Mouse (Mus musculus) ZHBTc4 (cell line): ENCODE results near the gene Maz.

ENCODE experiments used
- DNase-seq: peaks from one replicate; pipeline ENCODE4 v3.0.0-alpha.2; 2011; ENCODE audit warnings: low read depth, low spot score

The Maz gene

GRCm38 (mm10) chr7:127026984-127027726 is at the start of gene Maz:
Gene Maz, minus strand, starts transcription at chr7:127027037.
- DNase-seq: peak; percentile 100

- DNase-seq: no peak
Measured at GRCm38 (mm10) chr7:127076188-127076587, 49.4 kb upstream of the Maz start.

GRCm38 (mm10) chr7:127073221-127073620 is 46.4 kb upstream of the Maz start:
- DNase-seq: no peak

- no peak for DNase-seq
Measured at GRCm38 (mm10) chr7:127070871-127071413, 44.1 kb upstream of the Maz start.

- DNase-seq: no peak
Measured at GRCm38 (mm10) chr7:127066317-127066716, 39.5 kb upstream of the Maz start.

- DNase-seq: peak; percentile 45
Measured at GRCm38 (mm10) chr7:127065538-127065937, 38.7 kb upstream of the Maz start.

- DNase-seq: no peak
Measured at GRCm38 (mm10) chr7:127055026-127055585, 28.3 kb upstream of the Maz start.

GRCm38 (mm10) chr7:127041851-127042672 is 15.2 kb upstream of the Maz start, which contains the start of gene Kif22:
Gene Kif22, minus strand, starts transcription at chr7:127042471.
- peak; percentile 92 for DNase-seq

- peak; percentile 55 for DNase-seq
Measured at GRCm38 (mm10) chr7:127031244-127031643, 4.4 kb upstream of the Maz start.

- no peak for DNase-seq
Measured at GRCm38 (mm10) chr7:127030172-127030571, 3.3 kb upstream of the Maz start.

- DNase-seq: no peak
Measured at GRCm38 (mm10) chr7:127027885-127028284, 1.0 kb upstream of the Maz start.

- no peak for DNase-seq
Measured at GRCm38 (mm10) chr7:127026616-127026983, 237 bp downstream of the Maz start.

- peak; percentile 87 for DNase-seq
Measured at GRCm38 (mm10) chr7:127026161-127026600, 656 bp downstream of the Maz start.

- peak; percentile 62 for DNase-seq
Measured at GRCm38 (mm10) chr7:127025556-127026160, 1.2 kb downstream of the Maz start.

GRCm38 (mm10) chr7:127024755-127025555 is 1.9 kb downstream of the Maz start:
- DNase-seq: peak; percentile 86

- DNase-seq: no peak
Measured at GRCm38 (mm10) chr7:127023896-127024690, 2.7 kb downstream of the Maz start.

- DNase-seq: no peak
Measured at GRCm38 (mm10) chr7:127023272-127023691, 3.6 kb downstream of the Maz start.

- no peak for DNase-seq
Measured at GRCm38 (mm10) chr7:127022528-127023271, 4.1 kb downstream of the Maz start.
